Mouse (Mus musculus): Measurements from ENCODE around the gene Odf3l2.

Gene Odf3l2

GRCm38 (mm10) chr10:79670071-79670888 lies 24.7 kb upstream of the Odf3l2 start:
- DNase-seq = no peak

GRCm38 (mm10) chr10:79669576-79670057 lies 24.1 kb upstream of the Odf3l2 start:
- peak; percentile 84 for DNase-seq

GRCm38 (mm10) chr10:79668771-79669575 lies 23.4 kb upstream of the Odf3l2 start, which contains the start of gene Tpgs1:
Tpgs1 (plus strand) TSS chr10:79669369.
- peak; percentile 93 for DNase-seq

- DNase-seq = no peak
These were observed 22.5 kb upstream of the Odf3l2 start for GRCm38 (mm10) chr10:79668076-79668475.

GRCm38 (mm10) chr10:79666493-79666892 lies 21.0 kb upstream of the Odf3l2 start:
- no peak for DNase-seq

GRCm38 (mm10) chr10:79665051-79665450 lies 19.5 kb upstream of the Odf3l2 start:
- no peak for DNase-seq

- peak; percentile 60 for DNase-seq
These were observed 18.7 kb upstream of the Odf3l2 start, which contains the start of gene Madcam1 for GRCm38 (mm10) chr10:79664131-79664665. Madcam1 (plus strand) TSS chr10:79664559.

- DNase-seq = no peak
These were observed 16.3 kb upstream of the Odf3l2 start for GRCm38 (mm10) chr10:79661861-79662260.

GRCm38 (mm10) chr10:79660298-79660697 lies 14.8 kb upstream of the Odf3l2 start:
- DNase-seq = no peak

- DNase-seq = no peak
These were observed 13.3 kb upstream of the Odf3l2 start for GRCm38 (mm10) chr10:79658829-79659228.

GRCm38 (mm10) chr10:79654946-79655395 lies 9.4 kb upstream of the Odf3l2 start:
- DNase-seq = no peak

- no peak for DNase-seq
These were observed 7.3 kb upstream of the Odf3l2 start for GRCm38 (mm10) chr10:79652789-79653188.

- DNase-seq = peak; percentile 68
These were observed 3.7 kb upstream of the Odf3l2 start for GRCm38 (mm10) chr10:79649070-79649751.

- DNase-seq = peak; percentile 78
These were observed 6.9 kb downstream of the Odf3l2 start for GRCm38 (mm10) chr10:79638486-79639204.

GRCm38 (mm10) chr10:79637128-79638110 lies 8.1 kb downstream of the Odf3l2 start, which contains the start of gene Shc2:
Shc2 (minus strand) TSS chr10:79637918.
- DNase-seq = peak; percentile 89

GRCm38 (mm10) chr10:79636287-79636686 lies 9.3 kb downstream of the Odf3l2 start:
- DNase-seq = no peak

GRCm38 (mm10) chr10:79633006-79633777 lies 12.3 kb downstream of the Odf3l2 start:
- DNase-seq = no peak

- peak; percentile 67 for DNase-seq
These were observed 14.1 kb downstream of the Odf3l2 start for GRCm38 (mm10) chr10:79631432-79631831.

GRCm38 (mm10) chr10:79628377-79628776 lies 17.2 kb downstream of the Odf3l2 start:
- no peak for DNase-seq

GRCm38 (mm10) chr10:79626156-79626555 lies 19.4 kb downstream of the Odf3l2 start:
- DNase-seq = no peak

Data from right cerebral cortex, adult 18-20 months (tissue).